Mouse (Mus musculus): ENCODE results near the gene Gm49388. TPM values are rescaled to one million over a fixed set of nuclear protein-coding genes. Genes with fewer than 3 reads are reported as not detected.

The Gm49388 gene
- polyA plus RNA-seq, 1 experiment, result 4.3 TPM

- TF ChIP-seq GATA1 (IDR thresholded peaks at IDR 0.05; ENCODE audit: low read length), result no peak
Observed at GRCm38 (mm10) chr7:127814241-127814921, 29.0 kb downstream of the Gm49388 start.

- TF ChIP-seq GATA1 (IDR thresholded peaks at IDR 0.05; ENCODE audit: low read length), result no peak
Observed at GRCm38 (mm10) chr7:127815116-127815665, 29.8 kb downstream of the Gm49388 start.

- TF ChIP-seq GATA1 (IDR thresholded peaks at IDR 0.05; ENCODE audit: low read length), result no peak
Observed at GRCm38 (mm10) chr7:127815954-127816821, 30.8 kb downstream of the Gm49388 start.

GRCm38 (mm10) chr7:127817053-127817452 is 31.6 kb downstream of the Gm49388 start:
- no peak for TF ChIP-seq GATA1 (IDR thresholded peaks at IDR 0.05; ENCODE audit: low read length)

GRCm38 (mm10) chr7:127817776-127818175 is 32.4 kb downstream of the Gm49388 start:
- TF ChIP-seq GATA1 (IDR thresholded peaks at IDR 0.05; ENCODE audit: low read length), result no peak

GRCm38 (mm10) chr7:127820836-127821509 is 35.6 kb downstream of the Gm49388 start:
- TF ChIP-seq GATA1 (IDR thresholded peaks at IDR 0.05; ENCODE audit: low read length), result no peak

GRCm38 (mm10) chr7:127822494-127822893 is 37.1 kb downstream of the Gm49388 start:
- no peak for TF ChIP-seq GATA1 (IDR thresholded peaks at IDR 0.05; ENCODE audit: low read length)

- TF ChIP-seq GATA1 (IDR thresholded peaks at IDR 0.05; ENCODE audit: low read length), result no peak
Observed at GRCm38 (mm10) chr7:127823236-127824171, 38.1 kb downstream of the Gm49388 start.

GRCm38 (mm10) chr7:127824176-127824871 is 38.9 kb downstream of the Gm49388 start, which contains the start of the genes Stx4a and Stx1b:
Gene Stx4a, plus strand, starts transcription at chr7:127824294.
Gene Stx1b, minus strand, starts transcription at chr7:127824549.
- no peak for TF ChIP-seq GATA1 (IDR thresholded peaks at IDR 0.05; ENCODE audit: low read length)

GRCm38 (mm10) chr7:127835550-127835949 is 50.1 kb downstream of the Gm49388 start:
- TF ChIP-seq GATA1 (IDR thresholded peaks at IDR 0.05; ENCODE audit: low read length), result no peak

GRCm38 (mm10) chr7:127837473-127837872 is 52.1 kb downstream of the Gm49388 start:
- no peak for TF ChIP-seq GATA1 (IDR thresholded peaks at IDR 0.05; ENCODE audit: low read length)

- no peak for TF ChIP-seq GATA1 (IDR thresholded peaks at IDR 0.05; ENCODE audit: low read length)
Observed at GRCm38 (mm10) chr7:127840886-127841285, 55.5 kb downstream of the Gm49388 start.

- TF ChIP-seq GATA1 (IDR thresholded peaks at IDR 0.05; ENCODE audit: low read length), result no peak
Observed at GRCm38 (mm10) chr7:127841340-127842000, 56.1 kb downstream of the Gm49388 start.
